Mouse (Mus musculus) heart, postnatal 0 days (tissue): ENCODE measurements at regions not wholly inside any gene's neighbourhood (a gene's known extent, or its start where the extent isn't known, plus 50 kb on each side); places are given as distances from the start of the nearest gene placed in this dataset.

ENCODE experiments used
- ATAC-seq: fragments of 200-750 bp; cut with Nextera tagmentation; 2 replicates; pipeline ENCODE4 v1.8.0; 2017; ENCODE audit warnings: low read depth, moderate number of reproducible peaks, moderate library complexity; ENCODE audit not compliant: insufficient read depth
- DNase-seq: peaks from one replicate; pipeline ENCODE4 v3.0.0-alpha.2; 2016; ENCODE audit warnings: low spot score
- H3K27ac ChIP-seq: fragments of 300-500 bp; sonication (generic); 2 replicates; pipeline ENCODE4 v1.5.1; 2014; ENCODE audit warnings: low read depth, mild to moderate bottlenecking
- H3K27me3 ChIP-seq: fragments of 300-500 bp; sonication (generic); 2 replicates; pipeline ENCODE4 v1.6.1; 2014; ENCODE audit warnings: low read length, mixed read lengths; ENCODE audit not compliant: control insufficient read depth, insufficient read depth
- H3K36me3 ChIP-seq: fragments of 300-500 bp; sonication (generic); replicated peaks from 2 replicates; pipeline ENCODE4 v1.6.1; 2014; ENCODE audit warnings: low read length, mixed read lengths; ENCODE audit not compliant: control insufficient read depth, insufficient read depth
- H3K4me1 ChIP-seq: fragments of 300-500 bp; sonication (generic); 2 replicates; pipeline ENCODE4 v1.6.1; 2014; ENCODE audit warnings: antibody characterized with exemption; ENCODE audit not compliant: control insufficient read depth, insufficient read depth
- H3K4me2 ChIP-seq: fragments of 300-500 bp; sonication (generic); 2 replicates; pipeline ENCODE4 v1.6.1; 2014; ENCODE audit warnings: low read depth, mild to moderate bottlenecking, low read length, moderate library complexity
- H3K4me3 ChIP-seq: fragments of 300-500 bp; sonication (generic); 2 replicates; pipeline ENCODE4 v1.5.1; 2014; ENCODE audit warnings: low read depth, low read length
- H3K9ac ChIP-seq: fragments of 300-500 bp; sonication (generic); replicated peaks from 2 replicates; pipeline ENCODE4 v1.6.1; 2014; ENCODE audit warnings: low read depth, low read length, mixed read lengths
- H3K9me3 ChIP-seq: fragments of 300-500 bp; sonication (generic); replicated peaks from 2 replicates; pipeline ENCODE4 v1.6.1; 2016; ENCODE audit warnings: low read length; ENCODE audit not compliant: control insufficient read depth
- CTCF ChIP-seq: IDR thresholded peaks from 2 replicates; pipeline ENCODE4 v1.5.1; 2016; ENCODE audit warnings: antibody characterized with exemption, control low read depth, low read depth
- EP300 ChIP-seq: IDR thresholded peaks from 2 replicates; pipeline ENCODE4 v1.6.1; 2016; ENCODE audit warnings: antibody characterized with exemption, low read depth
- WGBS: fragments of 180-500 bp; shearing (Covaris S2); extraction: QIAGEN DNeasy Blood & Tissue Kit; methylation state at CpG from one replicate; pipeline ENCODE4 v1.1.7; 2014; 5-methylcytosine and 5-hydroxymethylcytosine counted together

- 31% methylated on average over 5 of the region's 5 CpGs for WGBS
These were observed 1628.2 kb downstream of the 4930444P10Rik start for GRCm38 (mm10) chr1:14464788-14465482.

GRCm38 (mm10) chr1:14462496-14462895 lies 1630.6 kb downstream of the 4930444P10Rik start:
- Histone ChIP-seq H3K27ac (no peak overlapping the region), H3K4me2 (no peak overlapping the region), H3K9ac (no peak overlapping the region), H3K4me3 (no peak overlapping the region), H3K27me3 (no peaks in the 10 kb centered on the region), H3K4me1 (no peaks in the 10 kb centered on the region), H3K9me3 (no peaks in the 10 kb centered on the region), H3K36me3 (no peaks in the 10 kb centered on the region)
- DNase-seq: no peak
- ATAC-seq: no peak
- 17% methylated on average over 3 of the region's 3 CpGs for WGBS
- no peak for TF ChIP-seq EP300
- no peak for TF ChIP-seq CTCF

More at GRCm38 (mm10) chr1:14464788-14465482, 1628.2 kb downstream of the 4930444P10Rik start:
- DNase-seq (peak; percentile 16), ATAC-seq (peak; percentile 53; the same call in 1 of the 2 replicates)
- Histone ChIP-seq H3K27ac (no peak overlapping the region; the same call in 1 of the 2 replicates), H3K36me3 (no peaks in the 10 kb centered on the region), H3K9ac (no peak overlapping the region), H3K4me2 (no peak overlapping the region), H3K27me3 (no peaks in the 10 kb centered on the region), H3K4me1 (no peaks in the 10 kb centered on the region), H3K9me3 (no peaks in the 10 kb centered on the region), H3K4me3 (no peak overlapping the region)
- TF ChIP-seq CTCF (no peak), EP300 (no peak)

GRCm38 (mm10) chr1:14460811-14461210 lies 1632.3 kb downstream of the 4930444P10Rik start:
- Histone ChIP-seq H3K9ac (no peak overlapping the region), H3K9me3 (no peaks in the 10 kb centered on the region), H3K27me3 (no peaks in the 10 kb centered on the region), H3K27ac (no peak overlapping the region), H3K4me2 (no peak overlapping the region), H3K36me3 (no peaks in the 10 kb centered on the region), H3K4me1 (no peaks in the 10 kb centered on the region), H3K4me3 (no peak overlapping the region)
- TF ChIP-seq CTCF (no peak), EP300 (no peak)
- 10% methylated on average over 4 of the region's 4 CpGs for WGBS
- DNase-seq: no peak
- ATAC-seq: no peak

- Histone ChIP-seq H3K4me1 (no peaks in the 10 kb centered on the region), H3K4me3 (no peak overlapping the region), H3K9me3 (no peaks in the 10 kb centered on the region), H3K9ac (no peak overlapping the region), H3K4me2 (no peak overlapping the region), H3K27me3 (no peaks in the 10 kb centered on the region), H3K27ac (no peak overlapping the region), H3K36me3 (no peaks in the 10 kb centered on the region)
- TF ChIP-seq EP300 (no peak), CTCF (no peak)
- no peak for ATAC-seq
- no peak for DNase-seq
- 54% methylated on average over 2 of the region's 2 CpGs for WGBS
These were observed 1663.8 kb downstream of the 4930444P10Rik start for GRCm38 (mm10) chr1:14429326-14429725.

- no peaks in the 10 kb centered on the region for H3K36me3 ChIP-seq
- H3K4me1 ChIP-seq: no peaks in the 10 kb centered on the region
- H3K9me3 ChIP-seq: no peaks in the 10 kb centered on the region
- no peak overlapping the region for H3K4me2 ChIP-seq
- ATAC-seq (no peak), DNase-seq (no peak)
- H3K27ac ChIP-seq: no peak overlapping the region
- TF ChIP-seq CTCF: no peak
- TF ChIP-seq EP300: no peak
- no peak overlapping the region for H3K4me3 ChIP-seq
- H3K27me3 ChIP-seq: no peaks in the 10 kb centered on the region
- H3K9ac ChIP-seq: no peak overlapping the region
- WGBS: 72% methylated on average over 1 of the region's 1 CpGs
These were observed 1672.1 kb downstream of the 4930444P10Rik start for GRCm38 (mm10) chr1:14421030-14421429.
